Mouse (Mus musculus): ENCODE data around the gene Adarb2. TPM values are rescaled to one million over a fixed set of nuclear protein-coding genes. Genes with fewer than 3 reads are reported as not detected.

The Adarb2 gene
- total RNA-seq, 2 experiments from 2014 or later, result not detected

- ATAC-seq (replicated peaks; ENCODE audit: low FRiP score, poor library complexity, severe bottlenecking), result no peak
Observed at GRCm38 (mm10) chr13:8365523-8365922, 162.9 kb downstream of the Adarb2 start.

- no peak for ATAC-seq (replicated peaks; ENCODE audit: low FRiP score, poor library complexity, severe bottlenecking)
Observed at GRCm38 (mm10) chr13:8366087-8366486, 163.4 kb downstream of the Adarb2 start.

- ATAC-seq (replicated peaks; ENCODE audit: low FRiP score, poor library complexity, severe bottlenecking), result no peak
Observed at GRCm38 (mm10) chr13:8369868-8370387, 167.3 kb downstream of the Adarb2 start.

GRCm38 (mm10) chr13:8388541-8388940 lies 185.9 kb downstream of the Adarb2 start:
- no peak for ATAC-seq (replicated peaks; ENCODE audit: low FRiP score, poor library complexity, severe bottlenecking)

- no peak for ATAC-seq (replicated peaks; ENCODE audit: low FRiP score, poor library complexity, severe bottlenecking)
Observed at GRCm38 (mm10) chr13:8400265-8401041, 197.8 kb downstream of the Adarb2 start.

DNA sequence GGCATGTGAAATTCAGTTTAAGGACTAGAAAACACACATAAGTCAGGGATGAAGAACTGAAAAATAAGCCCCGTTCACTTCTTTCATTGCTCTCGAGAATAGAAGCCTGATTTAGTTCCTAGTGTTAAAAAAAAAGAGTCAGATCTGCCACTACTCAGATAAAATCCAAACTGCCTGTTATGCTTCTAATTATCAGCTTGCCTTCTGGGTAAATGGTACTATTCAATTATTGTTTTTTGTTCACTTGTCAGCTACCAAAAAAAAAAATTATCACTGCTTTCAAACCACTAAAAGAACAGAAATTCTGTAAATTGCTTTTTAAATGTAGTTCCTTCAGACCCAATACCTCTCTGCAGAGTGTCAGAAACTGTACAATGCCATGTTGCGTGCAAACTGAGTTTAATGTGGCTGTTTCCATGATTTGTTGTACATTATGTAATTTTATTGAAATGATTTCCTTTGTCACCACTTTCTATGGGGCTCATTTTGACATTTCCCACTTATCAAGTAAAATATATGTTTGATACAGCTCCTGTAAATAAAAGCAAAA lies 199.7 kb downstream of the Adarb2 start:
- ATAC-seq (replicated peaks; ENCODE audit: low FRiP score, poor library complexity, severe bottlenecking), result no peak

- ATAC-seq (replicated peaks; ENCODE audit: low FRiP score, poor library complexity, severe bottlenecking), result no peak
Observed at GRCm38 (mm10) chr13:8406020-8406419, 203.4 kb downstream of the Adarb2 start.

DNA sequence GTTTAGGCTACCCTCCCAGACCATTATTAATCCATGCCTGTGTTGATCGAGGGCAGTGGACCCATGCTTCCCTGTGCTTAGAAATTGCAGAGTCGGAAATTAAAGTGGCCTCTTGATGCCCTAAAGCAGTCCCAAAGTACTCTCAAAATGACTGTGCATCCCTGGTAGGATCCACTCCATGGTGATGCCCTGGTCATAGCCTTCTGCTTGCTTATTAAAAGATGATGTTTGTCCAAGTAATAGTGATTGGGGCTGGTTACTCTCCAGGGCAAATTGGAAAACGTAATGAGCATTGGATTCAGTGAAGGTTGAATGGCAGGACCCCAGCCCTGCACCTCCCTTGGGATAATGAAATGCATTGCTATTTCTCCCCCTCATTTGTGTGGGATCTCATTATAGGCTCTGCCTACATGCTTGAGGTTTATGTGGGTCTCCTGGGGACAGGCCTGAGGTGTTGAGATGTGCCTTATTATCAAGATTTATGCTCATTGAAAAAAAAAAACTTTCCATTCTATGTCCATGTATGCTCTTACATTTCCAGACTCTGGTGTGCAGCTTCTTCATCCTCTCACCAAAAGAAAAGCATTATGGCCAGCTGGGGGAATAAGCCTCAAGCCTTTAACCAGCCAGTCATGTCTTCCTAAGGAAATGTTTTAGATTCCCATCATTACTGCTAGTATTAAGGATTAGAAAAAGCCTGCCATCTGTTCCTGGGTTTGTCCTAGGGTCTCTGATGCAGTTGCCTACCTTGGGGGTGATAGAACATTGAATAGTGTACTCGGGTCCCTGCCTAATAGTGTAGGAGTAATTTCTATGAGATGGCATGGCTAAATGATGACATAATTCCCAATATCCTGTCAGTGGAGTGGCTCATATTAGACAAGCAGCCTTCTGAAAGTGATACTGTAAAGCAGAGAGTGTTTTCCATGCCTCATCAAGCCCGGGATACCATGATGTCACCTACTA lies 208.0 kb downstream of the Adarb2 start:
- no peak for ATAC-seq (replicated peaks; ENCODE audit: low FRiP score, poor library complexity, severe bottlenecking)

- ATAC-seq (replicated peaks; ENCODE audit: low FRiP score, poor library complexity, severe bottlenecking), result no peak
Observed at GRCm38 (mm10) chr13:8424019-8424719, 221.5 kb downstream of the Adarb2 start.

DNA sequence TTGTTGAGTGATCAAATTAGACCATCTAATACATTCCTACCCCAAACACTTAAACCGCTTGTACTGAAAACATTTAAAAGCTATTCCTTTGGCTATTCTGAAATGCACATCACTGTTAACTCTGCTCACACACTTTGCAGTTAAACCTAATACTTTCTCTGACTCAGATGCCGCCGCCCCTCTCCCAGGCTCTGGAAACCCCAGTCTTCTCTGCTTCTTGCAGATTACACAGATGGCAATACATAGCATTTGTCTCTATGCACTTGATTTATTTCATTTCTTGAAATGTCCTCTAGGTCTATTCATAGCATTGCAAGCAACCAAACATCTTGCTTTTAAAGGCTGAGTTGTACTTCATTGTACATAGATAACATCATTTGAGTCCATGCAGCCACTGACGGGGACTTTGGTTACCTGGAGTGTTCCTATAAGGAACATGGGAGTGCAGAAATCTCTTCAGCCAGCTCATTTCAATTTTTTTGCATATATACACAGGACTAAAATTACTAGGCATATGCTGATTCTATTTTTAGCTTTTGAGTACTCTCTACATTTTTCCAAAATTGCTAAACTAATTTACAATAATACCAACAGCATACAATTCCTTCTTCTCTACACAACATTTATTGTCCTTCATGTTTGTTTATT lies 236.6 kb downstream of the Adarb2 start:
- ATAC-seq (replicated peaks; ENCODE audit: low FRiP score, poor library complexity, severe bottlenecking), result no peak

DNA sequence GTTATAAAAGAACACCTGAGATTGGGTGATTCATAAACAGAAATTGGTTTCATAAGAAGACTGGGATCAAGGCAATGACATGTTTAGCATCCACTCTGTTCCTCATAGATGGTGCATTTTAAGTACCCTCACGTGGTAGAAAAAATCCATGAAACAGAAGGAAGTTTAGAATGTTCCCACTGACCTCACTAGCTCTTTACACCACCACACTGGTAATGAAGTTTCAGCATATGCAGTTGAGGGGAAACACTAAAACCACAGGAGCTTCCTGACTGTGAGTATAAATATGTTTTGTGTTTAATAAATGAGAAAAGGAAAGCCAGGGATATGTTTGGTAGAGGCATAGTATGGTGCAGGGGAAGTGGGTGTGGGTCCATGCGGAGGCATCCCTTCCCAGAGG lies 242.7 kb downstream of the Adarb2 start:
- no peak for ATAC-seq (replicated peaks; ENCODE audit: low FRiP score, poor library complexity, severe bottlenecking)

- no peak for ATAC-seq (replicated peaks; ENCODE audit: low FRiP score, poor library complexity, severe bottlenecking)
Observed at GRCm38 (mm10) chr13:8448192-8448879, 245.7 kb downstream of the Adarb2 start.

GRCm38 (mm10) chr13:8451581-8451980 lies 248.9 kb downstream of the Adarb2 start:
- ATAC-seq (replicated peaks; ENCODE audit: low FRiP score, poor library complexity, severe bottlenecking), result no peak

DNA sequence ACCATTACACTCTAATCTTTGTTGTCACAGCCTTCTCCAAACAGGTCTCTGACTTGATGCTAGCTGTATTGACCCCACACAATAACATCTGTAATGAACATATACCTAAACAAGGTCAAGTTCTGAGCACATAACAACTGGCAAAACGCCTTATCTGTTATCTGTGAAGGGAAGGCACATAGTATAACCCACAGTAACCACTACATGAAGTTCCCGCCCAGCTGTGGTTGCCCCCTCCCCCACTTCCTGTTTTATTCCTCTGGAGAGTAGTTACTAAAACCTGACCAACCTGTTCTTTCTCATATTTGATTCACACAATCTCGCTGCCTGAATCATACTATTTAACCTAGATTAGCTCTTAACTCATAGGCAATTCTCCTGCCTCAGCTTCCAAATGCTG lies 254.2 kb downstream of the Adarb2 start:
- ATAC-seq (replicated peaks; ENCODE audit: low FRiP score, poor library complexity, severe bottlenecking), result no peak

DNA sequence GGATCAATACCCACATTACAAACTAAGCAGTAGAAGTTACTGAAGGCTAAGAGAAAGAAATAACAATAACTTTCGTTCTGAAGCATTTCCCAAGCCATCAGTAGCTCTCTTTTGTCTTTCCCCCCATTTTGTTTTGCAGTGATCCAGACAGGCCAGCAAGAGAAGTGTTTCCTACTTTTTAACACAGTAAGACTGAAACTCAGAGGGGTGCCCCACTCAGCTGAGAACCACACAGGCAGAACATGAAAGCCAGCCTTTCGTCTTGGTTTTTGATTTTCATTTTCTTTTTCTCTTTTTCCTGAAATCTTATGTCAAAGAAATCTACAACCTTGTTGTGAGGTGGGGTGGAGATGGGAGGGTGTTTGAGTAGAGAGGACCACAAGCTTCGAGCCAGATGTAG lies 255.2 kb downstream of the Adarb2 start:
- no peak for ATAC-seq (replicated peaks; ENCODE audit: low FRiP score, poor library complexity, severe bottlenecking)

GRCm38 (mm10) chr13:8467591-8468366 lies 265.1 kb downstream of the Adarb2 start:
- no peak for ATAC-seq (replicated peaks; ENCODE audit: low FRiP score, poor library complexity, severe bottlenecking)

- no peak for ATAC-seq (replicated peaks; ENCODE audit: low FRiP score, poor library complexity, severe bottlenecking)
Observed at GRCm38 (mm10) chr13:8476237-8476636, 273.6 kb downstream of the Adarb2 start.

- ATAC-seq (replicated peaks; ENCODE audit: low FRiP score, poor library complexity, severe bottlenecking), result no peak
Observed at GRCm38 (mm10) chr13:8478731-8479130, 276.1 kb downstream of the Adarb2 start.
